Mouse (Mus musculus) retina, adult 2 months (tissue): ENCODE data around the gene Mfsd4b3.
A peak's percentile ranks its signal among the peaks of the same experiment; 100 is the strongest.
"Not testable (repeated sequence)": the region's sequence is repeated elsewhere in the genome, so short reads cannot be mapped to it uniquely, and the experiment has no call there.

Source experiments
- DNase-seq: peaks from one replicate; pipeline ENCODE4 v3.0.0-alpha.2; 2012; ENCODE audit warnings: low read depth, low spot score

Gene Mfsd4b3

DNA sequence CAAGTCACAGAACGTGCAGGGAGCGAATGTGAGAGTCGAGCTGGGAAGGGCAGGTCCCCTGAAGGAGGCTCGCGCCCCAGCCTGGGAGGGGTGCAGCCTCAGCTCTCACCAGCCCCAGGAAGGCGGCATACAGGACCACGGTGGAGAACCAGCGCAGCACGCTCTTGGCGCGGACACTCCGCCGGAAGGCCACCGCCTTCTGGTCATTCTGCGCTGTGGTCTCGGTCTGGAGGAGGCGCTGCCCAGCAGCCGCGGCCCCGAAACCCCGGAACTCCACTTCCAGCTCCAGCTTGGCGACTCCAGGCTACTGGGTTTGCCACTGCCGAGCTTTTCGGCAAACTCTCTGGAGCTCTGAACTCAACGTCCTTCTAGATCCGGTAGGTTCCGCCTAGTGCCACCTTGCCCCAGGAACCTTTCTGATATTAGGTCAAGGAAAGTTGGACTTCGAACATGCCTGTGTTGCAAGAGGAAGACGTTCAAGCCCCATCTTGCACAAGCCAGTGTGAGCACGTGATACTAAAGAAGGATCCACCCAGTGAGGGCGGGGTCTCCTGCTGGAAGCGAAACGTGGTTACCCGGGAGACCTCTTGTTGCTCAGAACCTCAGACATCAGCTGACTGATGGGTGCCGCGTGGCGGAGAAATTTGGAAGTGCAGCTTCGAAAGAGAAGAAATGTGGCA lies at the start of gene Mfsd4b3:
TSS of gene Mfsd4b3 (minus strand) at position 393 of the 680 bp plus-strand sequence.
- peak; percentile 51 for DNase-seq

DNA sequence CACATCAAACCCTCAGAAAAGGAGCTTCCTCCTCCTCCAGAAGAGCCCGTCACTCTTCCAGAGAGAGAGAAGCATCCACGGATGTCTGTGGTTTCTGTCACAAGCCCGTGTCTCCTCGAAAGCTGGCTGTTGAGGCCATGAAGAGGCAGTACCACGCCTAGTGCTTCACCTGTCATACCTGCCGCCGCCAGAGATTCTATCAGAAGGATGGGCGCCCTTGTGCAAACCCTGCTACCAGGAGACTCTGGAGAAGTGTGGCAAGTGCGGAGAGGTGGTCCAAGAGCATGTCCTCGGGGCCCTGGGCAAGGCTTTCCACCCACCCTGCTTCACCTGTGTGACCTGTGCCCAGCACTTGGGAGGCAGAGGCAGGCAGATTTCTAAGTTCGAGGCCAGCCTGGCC lies 49.6 kb upstream of the Mfsd4b3 start:
- DNase-seq = no peak

DNA sequence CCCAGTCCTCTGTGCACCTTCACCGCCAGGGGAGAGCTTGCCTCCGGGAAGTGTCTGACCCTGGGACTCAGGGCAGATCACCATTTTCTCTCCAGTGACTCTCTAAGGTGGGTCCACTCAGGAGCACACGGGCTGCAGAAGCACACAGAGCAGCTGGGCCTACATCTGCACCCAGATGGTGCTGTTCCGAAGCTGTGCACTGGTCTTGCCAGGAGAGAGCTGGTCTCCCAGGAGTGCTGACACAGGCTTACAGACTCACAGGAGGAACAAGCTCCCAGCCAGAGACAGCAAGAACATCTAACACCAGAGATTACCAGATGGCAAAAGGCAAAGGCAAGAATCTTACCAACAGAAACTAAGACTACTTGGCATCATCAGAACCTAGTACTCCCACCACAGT lies 48.9 kb upstream of the Mfsd4b3 start:
- DNase-seq = not testable (repeated sequence)

DNA sequence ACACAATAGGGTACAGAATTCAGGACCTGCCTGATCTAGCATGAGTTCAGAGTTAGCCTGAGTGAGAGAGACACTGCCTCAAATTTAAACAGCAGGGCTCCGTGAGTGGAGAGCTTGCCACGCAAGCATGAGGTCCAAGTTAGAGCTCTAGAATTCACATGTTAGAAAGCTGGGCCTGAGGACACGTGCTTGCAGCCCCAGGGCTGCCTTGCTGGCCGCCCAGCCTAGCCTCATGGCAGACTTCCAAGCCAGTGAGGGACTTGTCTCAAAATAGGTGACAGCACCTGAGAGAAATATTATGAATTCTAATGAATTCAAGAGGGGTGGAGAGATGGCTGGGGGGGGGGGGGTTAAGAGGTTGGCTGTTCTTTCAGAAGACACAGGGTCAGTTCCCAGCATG lies 48.0 kb upstream of the Mfsd4b3 start:
- DNase-seq = no peak

DNA sequence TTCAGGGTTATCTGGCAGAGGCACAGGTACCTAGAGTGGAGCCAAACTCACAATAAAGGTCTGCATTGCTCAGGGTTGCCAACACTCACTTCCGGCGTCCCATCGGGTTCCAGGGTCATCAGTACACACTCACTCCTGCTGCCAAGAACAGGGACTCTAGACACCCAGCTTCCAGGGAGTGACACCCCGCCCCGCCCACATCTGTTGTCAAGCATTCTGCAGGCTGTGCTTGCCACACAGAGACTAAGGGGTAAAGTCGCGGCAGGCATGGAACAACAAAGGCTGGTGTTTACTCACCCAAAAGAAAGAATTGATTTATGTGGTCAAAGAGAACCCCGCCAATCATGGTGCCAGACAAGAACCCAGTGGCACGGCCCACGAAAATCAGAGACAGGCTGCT lies 47.0 kb upstream of the Mfsd4b3 start:
- DNase-seq = no peak

DNA sequence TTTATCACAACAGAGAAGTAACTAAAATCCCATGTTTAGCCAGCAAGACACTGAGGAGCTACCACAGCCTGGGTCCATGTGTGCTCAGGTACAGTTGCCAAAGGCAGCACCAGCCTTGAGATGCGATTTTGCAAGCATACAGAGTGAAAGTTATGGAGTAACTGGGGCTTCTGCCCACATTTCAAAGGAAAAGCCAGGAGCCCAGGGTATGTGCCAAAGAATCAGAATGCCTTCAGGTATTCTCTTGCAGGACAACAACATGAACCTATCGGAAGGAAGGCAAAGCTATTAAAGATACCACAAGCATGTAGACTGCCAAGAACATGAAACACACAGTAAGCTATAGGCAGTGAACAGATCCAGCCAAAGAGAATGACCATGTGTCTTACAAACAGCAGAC lies 40.8 kb upstream of the Mfsd4b3 start:
- DNase-seq = no peak

DNA sequence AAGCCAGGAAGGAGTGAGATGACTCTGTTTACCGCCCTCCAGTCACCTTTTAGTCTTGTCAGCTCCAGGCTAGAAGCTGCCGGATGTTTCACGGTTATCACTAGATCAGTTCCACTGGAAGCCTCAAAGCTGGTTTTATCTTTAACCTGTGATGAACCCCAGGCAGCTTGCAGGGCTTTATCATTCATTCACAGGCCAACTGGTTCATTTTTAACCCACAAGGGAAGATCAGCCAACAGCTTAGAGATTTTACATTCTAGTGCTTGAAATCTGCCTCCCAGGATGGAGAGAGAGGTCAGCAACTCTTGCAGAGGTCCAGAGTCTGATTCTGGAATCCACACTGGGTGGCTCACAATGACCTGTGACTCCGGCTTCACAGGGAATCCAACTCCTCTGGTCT lies 31.2 kb upstream of the Mfsd4b3 start:
- no peak for DNase-seq

DNA sequence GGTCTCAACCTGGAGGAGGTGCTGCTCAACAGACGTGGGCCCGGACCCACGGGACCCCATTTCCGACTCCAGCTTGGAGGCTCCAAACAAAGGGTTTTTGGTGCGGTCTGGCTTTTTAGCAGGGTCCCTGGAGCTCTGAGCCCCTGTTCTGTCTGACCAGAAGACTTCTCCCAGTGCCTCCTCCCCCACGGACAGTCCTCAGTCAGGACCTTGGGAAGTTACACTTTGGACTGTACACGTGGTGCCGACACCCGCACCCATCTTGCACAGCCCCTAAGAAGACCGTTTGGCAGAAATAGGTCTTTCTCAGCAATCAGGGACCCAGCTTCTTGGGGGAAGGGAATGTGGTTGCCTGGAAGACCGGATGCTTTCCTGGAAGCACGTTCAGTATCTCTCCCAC lies 26.5 kb upstream of the Mfsd4b3 start, which contains the start of gene Mfsd4b5:
TSS of gene Mfsd4b5 (minus strand) at position 181 of the 400 bp plus-strand sequence.
- no peak for DNase-seq

DNA sequence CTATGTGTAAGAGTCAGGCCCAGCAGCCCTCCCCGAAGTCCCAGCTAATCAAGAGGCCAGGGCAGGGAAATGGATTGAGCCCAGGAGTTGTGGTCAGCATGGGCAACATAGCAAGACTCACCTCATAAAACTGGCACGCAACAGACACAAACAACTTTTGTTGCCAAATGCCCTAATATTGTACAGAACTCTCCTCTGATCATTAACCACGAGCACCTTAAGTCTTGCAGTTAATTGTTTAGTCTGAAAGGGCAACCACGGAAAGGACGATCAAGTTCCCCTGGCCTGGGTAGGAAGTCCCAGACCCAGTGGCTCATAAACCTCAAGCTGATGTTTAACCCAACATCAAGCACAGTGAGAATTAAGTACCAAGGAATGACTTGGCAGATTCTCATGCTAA lies 22.7 kb upstream of the Mfsd4b3 start:
- no peak for DNase-seq

DNA sequence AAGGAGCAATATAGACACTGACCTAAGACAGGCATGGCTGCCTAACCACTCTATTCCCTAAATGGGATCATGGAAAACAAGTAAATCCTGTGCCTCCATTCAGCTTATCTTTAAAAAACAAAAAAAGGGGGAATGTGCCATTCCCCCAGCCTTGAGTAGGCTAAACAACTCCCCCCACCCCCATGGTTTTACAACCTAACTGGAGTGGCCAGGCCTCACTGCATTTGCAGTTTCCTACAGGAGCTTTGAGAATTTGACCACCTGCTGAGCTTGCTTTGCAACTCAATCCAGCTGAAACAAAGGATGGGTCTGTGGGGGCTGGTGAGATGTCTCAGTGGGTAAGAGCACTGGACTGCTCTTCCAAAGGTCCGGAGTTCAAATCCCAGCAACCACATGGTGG lies 18.3 kb upstream of the Mfsd4b3 start:
- no peak for DNase-seq

DNA sequence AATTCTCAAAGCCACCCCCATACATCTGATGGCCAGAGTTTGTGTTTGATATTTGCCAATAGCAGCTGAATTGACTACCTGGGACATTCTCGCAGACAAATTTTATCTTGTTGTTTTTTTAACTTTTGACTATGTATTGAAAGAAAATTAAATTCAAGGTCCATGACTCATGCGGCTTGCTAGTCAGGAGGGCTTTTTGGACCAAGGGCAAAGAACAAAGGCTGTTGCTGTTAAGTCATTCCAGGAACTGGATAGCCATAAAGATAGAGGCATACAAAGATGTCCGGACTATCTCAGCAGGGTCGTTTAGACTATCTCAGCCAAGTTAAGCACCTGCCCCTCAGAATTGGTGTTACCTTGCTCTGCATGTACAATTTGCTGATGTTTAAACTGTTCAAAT lies 17.4 kb upstream of the Mfsd4b3 start:
- DNase-seq = no peak

DNA sequence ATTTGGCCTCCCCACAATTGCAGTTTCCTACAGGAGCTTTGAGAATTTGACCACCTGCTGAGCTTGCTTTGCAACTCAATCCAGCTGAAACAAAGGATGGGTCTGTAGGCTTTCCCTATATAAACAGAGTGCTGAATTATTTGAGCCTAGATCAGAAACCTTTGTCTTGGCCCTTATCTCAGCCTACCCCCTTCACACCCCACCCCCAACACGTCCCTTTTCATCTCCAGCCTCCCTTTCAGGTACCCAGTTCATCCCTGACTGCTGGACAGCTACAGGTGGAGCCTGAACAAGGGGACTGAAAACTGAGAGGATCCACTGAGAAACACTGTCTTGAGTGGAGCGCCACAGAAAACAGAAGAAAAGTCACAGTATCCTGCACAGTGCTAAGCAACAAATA lies 15.8 kb upstream of the Mfsd4b3 start:
- no peak for DNase-seq

DNA sequence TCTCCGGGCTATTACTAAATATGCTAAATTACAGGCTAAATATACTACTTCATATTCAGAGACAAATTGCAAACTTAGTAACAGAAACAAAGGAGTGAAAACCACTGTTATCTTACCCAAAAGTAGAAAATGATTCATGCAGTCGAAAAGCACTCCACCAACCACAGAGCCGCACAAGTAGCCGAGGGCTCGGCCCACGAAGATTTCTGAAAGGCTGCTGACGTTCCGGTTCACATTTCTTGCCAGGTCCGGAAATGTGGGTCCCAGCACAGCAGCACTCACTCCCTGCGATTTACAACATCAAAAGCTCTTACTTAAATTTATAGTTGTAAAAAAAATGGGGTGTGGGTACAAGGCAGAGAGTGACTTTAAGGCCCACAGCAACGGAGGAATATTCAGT lies 15.0 kb upstream of the Mfsd4b3 start:
- no peak for DNase-seq

DNA sequence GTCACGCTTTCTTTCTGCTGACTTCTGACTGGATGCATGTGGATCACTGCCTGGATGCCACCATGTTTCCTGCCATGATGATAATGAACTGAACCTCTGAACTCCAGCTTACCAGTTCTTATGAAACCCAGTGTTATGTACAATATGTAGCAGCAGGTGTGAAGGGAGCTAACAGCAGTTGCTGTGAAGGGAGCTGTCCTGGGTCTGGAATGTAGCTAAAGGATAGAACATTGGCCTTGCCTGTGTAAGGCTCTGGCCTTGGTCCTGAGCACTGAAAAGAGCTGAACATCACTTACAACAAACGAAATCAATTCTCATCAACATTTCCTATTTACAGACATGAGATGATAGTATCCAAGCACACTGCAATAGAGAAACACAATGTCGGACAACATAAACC lies 7.6 kb upstream of the Mfsd4b3 start:
- DNase-seq = no peak

DNA sequence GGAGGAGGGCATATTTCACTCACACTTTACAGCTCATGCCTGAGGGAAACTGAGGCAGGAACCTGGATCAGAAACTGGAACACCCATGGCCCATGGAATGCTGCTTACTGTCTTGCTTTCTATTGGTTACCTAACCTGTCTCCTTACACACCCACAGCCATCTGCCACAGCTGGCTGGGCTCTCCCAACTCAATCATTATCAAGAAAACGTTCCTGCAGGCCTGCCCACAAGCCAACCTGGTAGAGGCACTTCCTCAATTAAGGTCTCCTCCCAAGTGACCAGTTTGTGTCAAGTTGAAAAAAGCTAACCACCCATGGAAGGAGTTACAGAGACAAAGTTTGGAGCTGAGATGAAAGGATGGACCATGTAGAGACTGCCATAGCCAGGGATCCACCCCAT lies 2.0 kb upstream of the Mfsd4b3 start:
- DNase-seq = no peak

DNA sequence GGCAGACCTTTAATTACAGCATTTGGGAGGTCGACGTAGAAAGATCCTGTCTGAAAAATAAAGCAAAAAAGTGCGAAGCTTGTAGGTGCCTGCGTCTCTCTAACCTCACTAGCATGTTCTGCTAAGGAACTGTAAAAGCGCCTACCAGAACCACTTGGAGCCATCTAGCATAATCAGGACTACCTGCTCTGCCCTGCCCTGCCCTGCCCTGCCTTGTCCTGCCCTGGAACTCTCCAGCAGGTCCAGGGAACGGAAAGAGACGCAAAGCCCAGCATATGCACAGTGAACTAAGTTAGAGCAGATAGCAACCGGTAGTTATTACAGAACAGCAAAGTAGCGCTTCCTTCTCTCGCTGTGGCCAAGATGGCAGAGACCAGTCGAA lies 479 bp upstream of the Mfsd4b3 start:
- no peak for DNase-seq

DNA sequence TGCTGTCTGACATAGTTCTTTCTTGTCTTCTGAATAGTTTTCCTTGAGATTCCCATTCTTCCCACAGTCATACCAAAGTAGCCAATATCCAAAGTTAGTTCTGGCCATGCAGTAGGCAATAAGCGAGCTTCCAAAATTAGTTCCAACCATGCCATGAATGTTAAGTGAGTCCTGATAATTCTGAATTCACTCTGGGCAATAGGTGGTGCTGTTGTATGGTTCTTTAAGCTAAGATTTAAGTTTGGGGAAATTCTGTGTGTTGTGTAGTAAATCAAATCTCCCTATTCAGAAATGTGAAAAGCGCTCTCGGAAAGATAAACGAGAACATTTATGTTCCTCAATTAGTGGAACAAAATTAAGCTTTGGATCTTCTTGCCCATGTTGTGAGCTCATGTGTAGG lies 1.7 kb downstream of the Mfsd4b3 start:
- DNase-seq = no peak

DNA sequence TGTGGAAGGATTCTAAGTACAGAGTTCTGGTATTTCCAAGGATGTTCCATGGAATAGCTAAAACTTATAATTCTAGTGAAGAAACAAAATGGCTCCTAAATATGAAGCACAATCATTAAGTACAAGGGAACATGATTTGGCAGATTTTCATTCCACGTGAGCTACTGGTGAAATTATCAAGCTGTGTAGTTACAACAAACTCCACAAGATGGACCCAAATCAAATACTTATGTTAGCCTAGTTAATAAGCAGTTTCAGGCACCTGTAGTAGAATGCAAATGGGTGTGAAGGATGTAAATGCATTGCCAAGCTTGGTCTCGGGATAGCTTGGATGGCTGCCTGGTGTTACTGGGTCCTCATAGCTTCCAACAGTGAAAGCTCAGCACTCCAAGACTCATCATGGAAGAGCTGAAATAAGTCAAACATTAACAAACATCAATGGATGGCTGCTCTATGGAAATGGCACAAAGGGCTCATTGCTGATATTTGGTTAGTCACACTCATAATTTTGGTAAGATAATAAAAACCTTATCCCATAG lies 3.5 kb downstream of the Mfsd4b3 start:
- DNase-seq = no peak

DNA sequence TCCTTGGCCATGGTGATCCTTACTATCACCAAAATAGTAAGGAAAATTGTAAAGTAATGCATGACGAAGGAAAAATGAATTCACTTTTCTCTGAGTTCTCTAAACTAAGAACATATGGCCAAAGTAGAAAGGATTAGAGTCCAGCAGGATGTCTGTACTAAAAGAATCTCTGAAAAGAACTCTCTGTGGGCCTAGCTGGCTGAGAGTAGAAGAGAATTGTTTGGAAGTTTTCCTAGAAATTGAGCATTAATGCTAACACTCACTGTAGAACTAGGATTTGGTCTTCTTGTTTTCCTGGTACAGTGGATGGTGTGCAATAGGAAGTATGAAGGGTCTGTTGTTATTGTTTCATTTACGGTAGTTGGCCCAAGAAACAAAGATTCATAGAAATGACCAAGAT lies 4.8 kb downstream of the Mfsd4b3 start:
- DNase-seq = no peak

DNA sequence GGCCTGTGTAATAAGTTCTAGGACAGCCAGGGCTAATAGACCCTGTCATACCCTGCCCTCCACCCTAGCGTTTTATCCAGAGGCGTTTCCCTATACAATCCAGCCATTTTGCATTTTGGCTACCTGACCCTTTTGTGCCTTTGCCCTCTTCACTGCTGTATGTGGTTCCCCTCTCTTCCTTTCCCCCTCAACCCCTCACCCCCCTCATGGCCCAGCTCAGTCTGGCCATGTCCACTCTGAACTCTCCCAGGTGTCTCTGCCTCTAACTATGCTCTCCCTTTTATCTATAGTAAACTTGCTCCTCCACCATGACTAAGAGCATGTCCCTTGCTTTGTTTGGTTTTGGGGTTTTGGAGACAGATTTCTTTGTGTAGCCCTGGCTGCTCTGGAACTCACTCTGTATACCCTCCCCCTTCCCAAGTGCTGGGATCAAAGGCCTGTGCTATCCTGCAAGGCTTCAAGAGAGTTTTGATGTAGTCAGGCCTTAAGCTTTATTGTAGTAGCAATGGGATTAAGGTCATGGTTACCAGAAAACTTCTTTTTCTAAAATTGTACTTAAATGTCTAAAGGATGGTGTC lies 10.5 kb downstream of the Mfsd4b3 start:
- no peak for DNase-seq

DNA sequence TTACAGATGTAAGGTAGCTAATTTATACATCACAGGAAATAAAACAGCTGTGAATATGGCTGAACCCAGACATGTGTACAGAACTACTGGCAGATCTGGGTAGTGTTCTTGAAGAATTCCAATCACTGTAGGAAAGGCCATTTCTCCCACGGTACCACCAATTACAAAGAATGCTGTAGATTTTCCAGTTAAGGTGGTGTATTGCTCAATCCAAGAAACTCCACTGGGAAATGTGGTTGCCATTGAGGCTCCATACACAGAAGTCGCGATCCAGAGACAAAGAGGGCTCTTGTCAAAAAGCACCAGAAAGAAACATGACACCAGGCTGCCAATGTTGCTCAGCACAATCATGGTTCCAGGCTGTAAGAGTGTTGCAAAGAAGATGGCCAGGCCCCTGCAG lies 12.8 kb downstream of the Mfsd4b3 start:
- not testable (repeated sequence) for DNase-seq

DNA sequence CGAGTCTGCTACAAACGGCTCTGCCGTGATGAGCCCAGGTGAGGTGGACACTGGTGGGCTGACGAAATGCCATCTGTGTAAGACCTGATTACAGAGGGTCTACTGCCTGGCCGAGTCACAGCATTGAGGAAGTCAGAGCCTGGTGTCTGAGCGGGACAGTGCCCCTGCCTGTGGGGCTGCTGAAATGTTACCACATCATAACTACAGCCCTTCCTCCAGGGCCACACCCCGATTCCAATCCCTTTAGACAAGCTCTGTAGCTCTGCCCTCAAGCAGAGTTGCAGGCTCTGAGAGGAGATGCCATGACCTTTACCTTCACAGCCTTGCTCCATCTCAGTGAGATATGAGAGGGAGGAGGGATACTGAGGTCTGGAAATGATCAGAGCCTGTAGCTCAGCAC lies 23.4 kb downstream of the Mfsd4b3 start:
- DNase-seq = no peak

DNA sequence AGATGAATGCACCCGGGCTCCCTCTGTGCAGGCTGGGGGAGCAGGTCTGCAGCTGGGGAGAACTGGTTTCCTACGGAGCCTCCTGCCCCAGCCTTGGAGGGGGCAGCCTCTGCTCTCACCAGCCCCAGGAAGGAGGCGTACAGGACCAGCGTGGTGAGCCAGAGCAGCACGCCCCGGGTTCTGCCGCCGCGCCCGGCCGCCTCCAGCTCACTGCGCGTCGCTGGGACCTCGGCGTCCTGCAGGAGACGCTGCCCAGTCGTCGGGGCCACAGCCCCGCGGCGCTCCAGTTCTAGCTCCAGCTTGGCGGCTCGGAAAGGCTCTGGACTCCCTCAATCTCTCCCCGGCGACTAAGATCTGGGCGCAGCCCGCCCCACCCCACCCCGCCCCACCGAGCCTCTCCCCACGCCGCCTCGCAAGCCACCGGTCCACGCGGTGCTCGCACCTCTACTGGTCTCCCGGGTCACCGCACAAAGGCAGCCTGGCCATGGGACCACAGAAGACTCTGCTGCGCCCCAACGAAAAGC lies 33.3 kb downstream of the Mfsd4b3 start, which contains the start of gene Mfsd4b2:
TSS of gene Mfsd4b2 (minus strand) at position 308 of the 524 bp plus-strand sequence.
- DNase-seq = no peak
